Mouse (Mus musculus) erythroblast, embryonic 14.5 days (primary cell): ENCODE data around the gene Rab31. TPM values are rescaled to one million over a fixed set of nuclear protein-coding genes. Genes with fewer than 3 reads are reported as not detected.

Experiments used
- H3K27me3 ChIP-seq: 2 replicates; pipeline ENCODE4 v1.6.1; 2012; ENCODE audit warnings: inconsistent platforms; ENCODE audit not compliant: control insufficient read depth
- H3K36me3 ChIP-seq: 2 replicates; pipeline ENCODE4 v1.6.1; 2012; ENCODE audit warnings: mild to moderate bottlenecking, inconsistent platforms; ENCODE audit not compliant: control insufficient read depth
- H3K4me1 ChIP-seq: 2 replicates; pipeline ENCODE4 v1.6.1; 2012; ENCODE audit warnings: inconsistent platforms; ENCODE audit not compliant: control insufficient read depth
- H3K4me3 ChIP-seq: replicated peaks from 2 replicates; pipeline ENCODE3; 2012; ENCODE audit warnings: moderate library complexity, mild to moderate bottlenecking, inconsistent platforms
- H3K9me3 ChIP-seq: 2 replicates; pipeline ENCODE4 v1.6.1; 2012; ENCODE audit warnings: low read length, inconsistent platforms, mixed read lengths; ENCODE audit not compliant: control insufficient read depth
- GATA1 ChIP-seq: IDR thresholded peaks from 2 replicates; pipeline ENCODE4 v1.6.1; 2012; ENCODE audit warnings: low read length, inconsistent platforms, mixed read lengths
- TAL1 ChIP-seq: IDR thresholded peaks from 3 replicates; pipeline ENCODE4 v1.6.1; 2012; ENCODE audit warnings: low read length, inconsistent platforms, mixed read lengths
- polyA plus RNA-seq: library from polyadenylated mRNA; stranded (reverse); fragments of >175 nt; gene quantifications from 2 replicates; pipeline ENCODE4 v1.2.3, GENCODE M21; 2012

The Rab31 gene
- polyA plus RNA-seq, 1 experiment: not detected

- no peaks in the 10 kb centered on the region for H3K9me3 ChIP-seq
- no peak overlapping the region for H3K4me3 ChIP-seq
- no peaks in the 10 kb centered on the region for H3K27me3 ChIP-seq
- H3K36me3 ChIP-seq: no peaks in the 10 kb centered on the region
- peaks cover 3% of the 10 kb centered on the region for H3K4me1 ChIP-seq
- TF ChIP-seq GATA1 (no peak), TAL1 (no peak)
Observed at GRCm38 (mm10) chr17:65650598-65650997, 122.0 kb downstream of the Rab31 start.

- H3K27me3 ChIP-seq: no peaks in the 10 kb centered on the region
- peaks cover 2% of the 10 kb centered on the region; the same call in 1 of the 2 replicates for H3K4me1 ChIP-seq
- H3K36me3 ChIP-seq: no peaks in the 10 kb centered on the region
- no peak overlapping the region for H3K4me3 ChIP-seq
- TF ChIP-seq TAL1 (no peak), GATA1 (no peak)
- no peaks in the 10 kb centered on the region for H3K9me3 ChIP-seq
Observed at GRCm38 (mm10) chr17:65649175-65649493, 123.4 kb downstream of the Rab31 start.

GRCm38 (mm10) chr17:65648371-65649174 lies 124.0 kb downstream of the Rab31 start:
- TF ChIP-seq GATA1 (no peak), TAL1 (no peak)
- Histone ChIP-seq H3K4me1 (peaks cover 2% of the 10 kb centered on the region; the same call in 1 of the 2 replicates), H3K36me3 (no peaks in the 10 kb centered on the region), H3K4me3 (no peak overlapping the region), H3K9me3 (no peaks in the 10 kb centered on the region), H3K27me3 (no peaks in the 10 kb centered on the region)

- H3K4me1 ChIP-seq: peaks cover 2% of the 10 kb centered on the region; the same call in 1 of the 2 replicates
- no peaks in the 10 kb centered on the region for H3K9me3 ChIP-seq
- no peak overlapping the region for H3K4me3 ChIP-seq
- TF ChIP-seq TAL1 (no peak), GATA1 (no peak)
- H3K36me3 ChIP-seq: no peaks in the 10 kb centered on the region
- H3K27me3 ChIP-seq: no peaks in the 10 kb centered on the region
Observed at GRCm38 (mm10) chr17:65647961-65648360, 124.6 kb downstream of the Rab31 start.

GRCm38 (mm10) chr17:65647226-65647625 lies 125.3 kb downstream of the Rab31 start:
- H3K9me3 ChIP-seq: no peaks in the 10 kb centered on the region
- no peak for TF ChIP-seq GATA1
- TF ChIP-seq TAL1: no peak
- H3K4me3 ChIP-seq: no peak overlapping the region
- H3K36me3 ChIP-seq: no peaks in the 10 kb centered on the region
- peaks cover 2% of the 10 kb centered on the region; the same call in 1 of the 2 replicates for H3K4me1 ChIP-seq
- no peaks in the 10 kb centered on the region for H3K27me3 ChIP-seq

GRCm38 (mm10) chr17:65643579-65643978 lies 129.0 kb downstream of the Rab31 start:
- TF ChIP-seq GATA1 (no peak), TAL1 (no peak)
- no peaks in the 10 kb centered on the region for H3K9me3 ChIP-seq
- no peaks in the 10 kb centered on the region for H3K4me1 ChIP-seq
- H3K4me3 ChIP-seq: no peak overlapping the region
- H3K36me3 ChIP-seq: no peaks in the 10 kb centered on the region
- no peaks in the 10 kb centered on the region for H3K27me3 ChIP-seq

GRCm38 (mm10) chr17:65643051-65643521 lies 129.5 kb downstream of the Rab31 start:
- TF ChIP-seq GATA1 (no peak), TAL1 (no peak)
- Histone ChIP-seq H3K36me3 (no peaks in the 10 kb centered on the region), H3K9me3 (no peaks in the 10 kb centered on the region), H3K27me3 (no peaks in the 10 kb centered on the region), H3K4me3 (no peak overlapping the region), H3K4me1 (no peaks in the 10 kb centered on the region)

- Histone ChIP-seq H3K4me3 (no peak overlapping the region), H3K36me3 (no peaks in the 10 kb centered on the region), H3K9me3 (no peaks in the 10 kb centered on the region), H3K27me3 (no peaks in the 10 kb centered on the region), H3K4me1 (no peaks in the 10 kb centered on the region)
- TF ChIP-seq GATA1: no peak
- no peak for TF ChIP-seq TAL1
Observed at GRCm38 (mm10) chr17:65642578-65642991, 130.0 kb downstream of the Rab31 start.

GRCm38 (mm10) chr17:65641734-65642218 lies 130.8 kb downstream of the Rab31 start, which contains the start of gene Txndc2:
Gene Txndc2, minus strand, starts transcription at chr17:65642168.
- TF ChIP-seq GATA1 (no peak), TAL1 (no peak)
- H3K27me3 ChIP-seq: no peaks in the 10 kb centered on the region
- H3K9me3 ChIP-seq: no peaks in the 10 kb centered on the region
- no peak within 1 kb of the TSS for H3K4me3 ChIP-seq
- no peaks in the 10 kb centered on the region for H3K36me3 ChIP-seq
- no peaks in the 10 kb centered on the region for H3K4me1 ChIP-seq
